Mouse (Mus musculus): ENCODE measurements around the gene Pkp4.

Pkp4 gene

GRCm38 (mm10) chr2:59271835-59272234 is 111.2 kb downstream of the Pkp4 start:
- DNase-seq (ENCODE audit: low spot score) = no peak

- DNase-seq (ENCODE audit: low spot score) = no peak
Observed at GRCm38 (mm10) chr2:59272713-59273112, 112.1 kb downstream of the Pkp4 start.

- no peak for DNase-seq (ENCODE audit: low spot score)
Observed at GRCm38 (mm10) chr2:59280914-59281562, 120.4 kb downstream of the Pkp4 start.

- no peak for DNase-seq (ENCODE audit: low spot score)
Observed at GRCm38 (mm10) chr2:59282966-59283365, 122.3 kb downstream of the Pkp4 start.

- DNase-seq (ENCODE audit: low spot score) = no peak
Observed at GRCm38 (mm10) chr2:59284216-59284615, 123.6 kb downstream of the Pkp4 start.

- DNase-seq (ENCODE audit: low spot score) = no peak
Observed at GRCm38 (mm10) chr2:59284734-59285490, 124.3 kb downstream of the Pkp4 start.

GRCm38 (mm10) chr2:59285581-59285980 is 124.9 kb downstream of the Pkp4 start:
- DNase-seq (ENCODE audit: low spot score) = no peak

- DNase-seq (ENCODE audit: low spot score) = no peak
Observed at GRCm38 (mm10) chr2:59286247-59286646, 125.6 kb downstream of the Pkp4 start.

- no peak for DNase-seq (ENCODE audit: low spot score)
Observed at GRCm38 (mm10) chr2:59287630-59288029, 127.0 kb downstream of the Pkp4 start.

- no peak for DNase-seq (ENCODE audit: low spot score)
Observed at GRCm38 (mm10) chr2:59289411-59289810, 128.8 kb downstream of the Pkp4 start.

GRCm38 (mm10) chr2:59290391-59290790 is 129.7 kb downstream of the Pkp4 start:
- no peak for DNase-seq (ENCODE audit: low spot score)

GRCm38 (mm10) chr2:59299831-59300230 is 139.2 kb downstream of the Pkp4 start:
- no peak for DNase-seq (ENCODE audit: low spot score)

- no peak for DNase-seq (ENCODE audit: low spot score)
Observed at GRCm38 (mm10) chr2:59301671-59302070, 141.0 kb downstream of the Pkp4 start.

GRCm38 (mm10) chr2:59302430-59302829 is 141.8 kb downstream of the Pkp4 start:
- DNase-seq (ENCODE audit: low spot score) = no peak

- DNase-seq (ENCODE audit: low spot score) = no peak
Observed at GRCm38 (mm10) chr2:59303530-59304063, 142.9 kb downstream of the Pkp4 start.

- DNase-seq (ENCODE audit: low spot score) = no peak
Observed at GRCm38 (mm10) chr2:59307302-59307701, 146.7 kb downstream of the Pkp4 start.

GRCm38 (mm10) chr2:59308055-59308454 is 147.4 kb downstream of the Pkp4 start:
- DNase-seq (ENCODE audit: low spot score) = no peak

GRCm38 (mm10) chr2:59313293-59313692 is 152.6 kb downstream of the Pkp4 start:
- no peak for DNase-seq (ENCODE audit: low spot score)

GRCm38 (mm10) chr2:59318631-59319030 is 158.0 kb downstream of the Pkp4 start:
- DNase-seq (ENCODE audit: low spot score) = no peak

GRCm38 (mm10) chr2:59327946-59328345 is 167.3 kb downstream of the Pkp4 start:
- no peak for DNase-seq (ENCODE audit: low spot score)

- DNase-seq (ENCODE audit: low spot score) = no peak
Observed at GRCm38 (mm10) chr2:59331093-59331492, 170.4 kb downstream of the Pkp4 start.

GRCm38 (mm10) chr2:59332523-59332922 is 171.9 kb downstream of the Pkp4 start:
- DNase-seq (ENCODE audit: low spot score) = no peak

- DNase-seq (ENCODE audit: low spot score) = no peak
Observed at GRCm38 (mm10) chr2:59338501-59338900, 177.9 kb downstream of the Pkp4 start.
